Mouse (Mus musculus) liver, embryonic 13.5 days (tissue): ENCODE data around the gene Wnt7b. TPM values are rescaled to one million over a fixed set of nuclear protein-coding genes. Genes with fewer than 3 reads are reported as not detected.

Experiments used
- ATAC-seq: fragments of 200-750 bp; cut with Nextera tagmentation; 2 replicates; pipeline ENCODE4 v1.8.0; 2017; ENCODE audit warnings: low read depth, mild to moderate bottlenecking, moderate number of reproducible peaks, moderate library complexity
- DNase-seq: peaks from one replicate; pipeline ENCODE4 v3.0.0; 2022
- H3K27ac ChIP-seq: fragments of 300-500 bp; sonication (generic); 2 replicates; pipeline ENCODE4 v1.5.1; 2015; ENCODE audit warnings: moderate library complexity, mild to moderate bottlenecking, inconsistent platforms
- H3K27me3 ChIP-seq: fragments of 300-500 bp; sonication (generic); 2 replicates; pipeline ENCODE4 v1.6.1; 2015; ENCODE audit warnings: mild to moderate bottlenecking, inconsistent platforms
- H3K36me3 ChIP-seq: fragments of 300-500 bp; sonication (generic); 2 replicates; pipeline ENCODE4 v1.6.1; 2015; ENCODE audit warnings: mild to moderate bottlenecking, inconsistent platforms
- H3K4me1 ChIP-seq: fragments of 300-500 bp; sonication (generic); replicated peaks from 2 replicates; pipeline ENCODE4 v1.6.1; 2015; ENCODE audit warnings: inconsistent platforms
- H3K4me2 ChIP-seq: fragments of 300-500 bp; sonication (generic); 2 replicates; pipeline ENCODE4 v1.6.1; 2015; ENCODE audit warnings: inconsistent platforms, mild to moderate bottlenecking, moderate library complexity
- H3K4me3 ChIP-seq: fragments of 300-500 bp; sonication (generic); replicated peaks from 2 replicates; pipeline ENCODE4 v1.5.1; 2015; ENCODE audit warnings: mild to moderate bottlenecking, inconsistent platforms
- H3K9ac ChIP-seq: fragments of 300-500 bp; sonication (generic); 2 replicates; pipeline ENCODE4 v1.6.1; 2015; ENCODE audit warnings: mild to moderate bottlenecking, inconsistent platforms
- H3K9me3 ChIP-seq: fragments of 300-500 bp; sonication (generic); replicated peaks from 2 replicates; pipeline ENCODE4 v1.6.1; 2016; ENCODE audit warnings: inconsistent platforms
- WGBS: fragments of 180-500 bp; shearing (Covaris S2); methylation state at CpG from one replicate; pipeline ENCODE4 v1.1.7; 2015; ENCODE audit not compliant: insufficient replicate concordance; 5-methylcytosine and 5-hydroxymethylcytosine counted together
- polyA plus RNA-seq: library from polyadenylated mRNA; unstranded; fragments of >200 nt; fragmentation: Nextera tagmentation; extraction: Ambion mirVana; gene quantifications from 2 replicates; pipeline ENCODE4 v1.2.1, GENCODE M21; 2015

Wnt7b gene
- polyA plus RNA-seq, 1 experiment from 2014 or later: 0.35 TPM

DNA sequence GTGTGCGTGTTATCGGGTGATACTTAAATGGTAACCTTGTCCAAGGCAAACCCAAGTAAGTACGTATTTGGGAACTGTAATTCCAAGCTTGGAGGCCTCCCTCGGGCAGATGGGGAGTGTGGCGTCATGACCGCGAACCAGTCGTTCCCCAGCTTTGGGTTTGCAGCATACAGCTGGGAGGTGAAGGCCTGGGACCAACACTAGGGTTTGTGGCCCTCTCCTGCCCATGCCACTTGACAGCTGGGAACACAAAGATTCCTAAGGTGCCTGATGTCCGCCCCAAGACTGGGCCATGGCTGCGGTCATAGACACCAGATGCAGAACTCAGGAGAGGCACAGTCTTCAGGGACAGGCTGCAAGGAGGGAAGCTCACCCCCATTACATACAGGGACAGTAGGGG is 82.0 kb downstream of the Wnt7b start:
- no peak overlapping the region for H3K27ac ChIP-seq
- DNase-seq (no peak), ATAC-seq (no peak)
- H3K9ac ChIP-seq: no peak overlapping the region
- H3K9me3 ChIP-seq: no peaks in the 10 kb centered on the region
- H3K4me1 ChIP-seq: no peaks in the 10 kb centered on the region
- no peak overlapping the region for H3K4me2 ChIP-seq
- peaks cover 7% of the 10 kb centered on the region; the same call in 1 of the 2 replicates for H3K27me3 ChIP-seq
- no peak overlapping the region for H3K4me3 ChIP-seq
- 71% methylated on average over 10 of the region's 10 CpGs for WGBS
- no peaks in the 10 kb centered on the region for H3K36me3 ChIP-seq

GRCm38 (mm10) chr15:85497981-85498475 is 84.2 kb downstream of the Wnt7b start:
- Histone ChIP-seq H3K9me3 (no peaks in the 10 kb centered on the region), H3K36me3 (no peaks in the 10 kb centered on the region), H3K27ac (no peak overlapping the region), H3K4me3 (no peak overlapping the region), H3K4me2 (no peak overlapping the region), H3K27me3 (peaks cover 25% of the 10 kb centered on the region), H3K9ac (no peak overlapping the region), H3K4me1 (no peaks in the 10 kb centered on the region)
- DNase-seq: no peak
- 51% methylated on average over 10 of the region's 10 CpGs for WGBS
- ATAC-seq: no peak

- H3K4me1 ChIP-seq: no peaks in the 10 kb centered on the region
- no peak overlapping the region for H3K27ac ChIP-seq
- ATAC-seq (no peak), DNase-seq (no peak)
- no peak overlapping the region for H3K4me3 ChIP-seq
- no peak overlapping the region for H3K9ac ChIP-seq
- no peaks in the 10 kb centered on the region for H3K36me3 ChIP-seq
- no peak overlapping the region for H3K4me2 ChIP-seq
- no peaks in the 10 kb centered on the region for H3K9me3 ChIP-seq
- 62% methylated on average over 4 of the region's 4 CpGs for WGBS
- peaks cover 25% of the 10 kb centered on the region for H3K27me3 ChIP-seq
Observed at GRCm38 (mm10) chr15:85497548-85497947, 84.7 kb downstream of the Wnt7b start.

DNA sequence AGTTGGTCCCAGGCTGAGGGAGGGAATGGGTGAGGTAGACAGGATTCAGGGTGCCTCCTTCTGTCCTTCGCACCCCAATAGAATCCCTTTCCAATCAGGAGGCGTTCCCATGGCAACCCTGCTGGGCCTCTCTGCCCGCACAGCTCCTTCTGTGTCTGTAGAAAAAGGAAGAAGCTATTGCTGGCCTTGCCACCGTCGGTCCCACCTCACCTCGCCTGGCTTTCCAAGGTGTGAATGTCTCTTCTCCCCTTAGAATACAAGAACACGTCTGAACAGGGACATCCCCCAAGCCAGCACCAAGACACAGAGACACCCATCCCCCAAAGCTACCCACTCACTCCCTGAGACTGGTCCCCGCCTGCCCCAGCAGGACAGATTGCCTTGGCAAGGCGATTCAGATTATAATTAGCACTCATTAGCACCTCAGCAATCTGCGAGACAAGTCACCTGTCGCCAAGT is 88.1 kb downstream of the Wnt7b start:
- no peaks in the 10 kb centered on the region for H3K9me3 ChIP-seq
- no peaks in the 10 kb centered on the region for H3K4me1 ChIP-seq
- ATAC-seq (no peak), DNase-seq (no peak)
- no peaks in the 10 kb centered on the region for H3K36me3 ChIP-seq
- no peak overlapping the region for H3K4me3 ChIP-seq
- H3K9ac ChIP-seq: no peak overlapping the region
- no peak overlapping the region for H3K4me2 ChIP-seq
- no peak overlapping the region for H3K27ac ChIP-seq
- peaks cover 32% of the 10 kb centered on the region for H3K27me3 ChIP-seq
- WGBS: 7% methylated on average over 11 of the region's 11 CpGs

- Histone ChIP-seq H3K27me3 (peaks cover 25% of the 10 kb centered on the region), H3K9me3 (no peaks in the 10 kb centered on the region), H3K27ac (no peak overlapping the region), H3K4me2 (no peak overlapping the region), H3K4me1 (no peaks in the 10 kb centered on the region), H3K36me3 (no peaks in the 10 kb centered on the region), H3K9ac (no peak overlapping the region), H3K4me3 (no peak overlapping the region)
- 66% methylated on average over 7 of the region's 7 CpGs for WGBS
- DNase-seq (no peak), ATAC-seq (no peak)
Observed at GRCm38 (mm10) chr15:85489751-85490150, 92.5 kb downstream of the Wnt7b start.

DNA sequence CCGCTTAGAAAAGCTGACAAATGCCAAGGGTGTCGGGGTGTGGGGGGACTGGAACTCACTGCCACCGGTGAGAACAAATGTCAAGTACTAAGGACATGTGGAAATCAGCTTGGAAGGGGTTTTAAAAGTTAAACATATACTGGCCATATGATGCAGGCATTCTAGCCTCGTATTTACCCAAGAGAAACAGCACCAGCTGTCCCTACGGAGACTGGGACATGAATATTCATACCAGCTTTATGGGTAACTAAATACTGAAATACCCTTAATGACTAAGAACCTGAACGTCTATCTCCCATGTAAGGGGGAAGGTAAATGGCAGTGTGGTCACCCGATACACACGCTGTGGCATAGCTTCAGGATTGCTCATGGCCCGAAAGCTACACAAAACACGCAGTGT is 93.4 kb downstream of the Wnt7b start:
- no peak for DNase-seq
- Histone ChIP-seq H3K4me3 (no peak overlapping the region), H3K9me3 (no peaks in the 10 kb centered on the region), H3K4me2 (no peak overlapping the region), H3K9ac (no peak overlapping the region), H3K36me3 (no peaks in the 10 kb centered on the region), H3K27me3 (peaks cover 17% of the 10 kb centered on the region), H3K27ac (no peak overlapping the region), H3K4me1 (no peaks in the 10 kb centered on the region)
- WGBS: 67% methylated on average over 10 of the region's 10 CpGs
- ATAC-seq: no peak

Other genes starting within 250 kb of the Wnt7b start
- gene Atxn10, start 246.2 kb downstream of the Wnt7b start, polyA plus RNA-seq: 92.8 and 98.2 TPM in 2 replicates
- gene 7530416G11Rik, start 79.2 kb downstream of the Wnt7b start, polyA plus RNA-seq: not detected in 2 replicates
- gene Ppara, start 152.5 kb upstream of the Wnt7b start, polyA plus RNA-seq: 7.5 and 10.3 TPM in 2 replicates
- 25.9 and 27.7 TPM in 2 replicates for gene Cdpf1, start 229.2 kb upstream of the Wnt7b start, polyA plus RNA-seq
- gene Pkdrej, start 239.3 kb upstream of the Wnt7b start, polyA plus RNA-seq: 0.06 and 0.08 TPM in 2 replicates
- gene Ttc38, start 249.8 kb upstream of the Wnt7b start, polyA plus RNA-seq: 6.4 and 6.8 TPM in 2 replicates